Mouse (Mus musculus): ENCODE results near the gene Lipo1. TPM values are rescaled to one million over a fixed set of nuclear protein-coding genes. Genes with fewer than 3 reads are reported as not detected.
"Not testable (repeated sequence)": the region's sequence is repeated elsewhere in the genome, so short reads cannot be mapped to it uniquely, and the experiment has no call there.

Gene Lipo1
- not detected for total RNA-seq (2021)

GRCm38 (mm10) chr19:33787359-33787758 lies at the start of gene Lipo1:
TSS of gene Lipo1 (minus strand) at chr19:33787459.
- intact Hi-C loops (cut with DNase I); DNase-seq (ENCODE audit: low spot score in 2 of 2): not testable (repeated sequence)

- peak; percentile 1 to 70 for DNase-seq (ENCODE audit: low spot score in 2 of 2)
- intact Hi-C loops (cut with DNase I): no loop called here
These were observed 532 bp downstream of the Lipo1 start for GRCm38 (mm10) chr19:33786576-33787277.

- peak; percentile 9 to 18 for DNase-seq (ENCODE audit: low spot score in 2 of 2)
- intact Hi-C loops (cut with DNase I): not testable (repeated sequence)
These were observed 25.8 kb downstream of the Lipo1 start, which contains the start of gene Lipo3 for GRCm38 (mm10) chr19:33761287-33762086. TSS of gene Lipo3 (minus strand) at chr19:33761951.

GRCm38 (mm10) chr19:33751259-33751658 lies 36.0 kb downstream of the Lipo1 start, which contains the start of gene Lipo2:
TSS of gene Lipo2 (minus strand) at chr19:33751359.
- peak in 1 of 2 experiments; percentile 0 for DNase-seq (ENCODE audit: low spot score in 2 of 2)
- intact Hi-C loops (cut with DNase I): not testable (repeated sequence)

Other genes with a start within 250 kb of the Lipo1 start
- gene Gm8978, start 162.2 kb downstream of the Lipo1 start, total RNA-seq (2021): not detected
- gene Lipo2, start 36.1 kb downstream of the Lipo1 start, total RNA-seq (2021): under 1 TPM; 0.23 to 0.25 TPM
- 1 to 10 TPM; 5.4 to 5.5 TPM for gene Lipo3, start 25.5 kb downstream of the Lipo1 start, total RNA-seq (2021)
- not detected for gene Lipf, start 173.7 kb upstream of the Lipo1 start, total RNA-seq (2021)
- not detected for gene Lipk, start 220.8 kb upstream of the Lipo1 start, total RNA-seq (2021)